Mouse (Mus musculus): ENCODE measurements around the gene Gprc5a. TPM values are rescaled to one million over a fixed set of nuclear protein-coding genes. Genes with fewer than 3 reads are reported as not detected.
A peak's percentile ranks its signal among the peaks of the same experiment; 100 is the strongest.

Gprc5a gene
- polyA plus RNA-seq, 1 experiment from 2014 or later = 2.0 TPM

DNA sequence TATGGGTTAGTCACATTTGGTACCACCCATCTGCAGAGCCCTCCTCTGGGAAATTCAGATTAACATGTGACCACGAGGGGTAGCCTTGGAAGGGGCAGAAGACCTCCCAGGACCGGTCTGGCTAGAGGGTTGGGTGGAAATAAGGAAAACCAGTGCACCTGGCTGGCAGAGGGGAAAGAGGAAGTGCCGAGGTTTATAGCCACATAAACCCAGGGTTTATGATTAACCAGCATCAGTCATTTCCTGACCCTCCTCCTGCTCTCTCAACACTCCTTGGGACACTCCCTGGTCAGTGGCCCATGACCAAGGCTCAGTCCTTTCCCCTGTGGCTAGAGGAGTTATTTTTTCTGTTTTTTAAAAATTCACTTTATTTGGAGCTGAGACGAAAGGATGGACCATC lies 36.2 kb upstream of the Gprc5a start:
- DNase-seq (ENCODE audit: low spot score) = no peak
- no peaks in the 10 kb centered on the region for H3K36me3 ChIP-seq (replicated peaks; ENCODE audit: control insufficient read depth, insufficient read depth, low read depth, low read length)
- no peaks in the 10 kb centered on the region for H3K27me3 ChIP-seq (ENCODE audit: control insufficient read depth, insufficient read depth, low read length)
- no peak overlapping the region for H3K4me3 ChIP-seq (ENCODE audit: low read depth, low read length)
- no peaks in the 10 kb centered on the region for H3K4me1 ChIP-seq (ENCODE audit: control insufficient read depth, insufficient read depth, low read length)
- H3K27ac ChIP-seq (replicated peaks; ENCODE audit: low read depth, low read length) = no peak overlapping the region
- ATAC-seq (replicated peaks; ENCODE audit: insufficient number of reproducible peaks, low FRiP score, low TSS enrichment, low read depth) = no peak
- H3K4me2 ChIP-seq (ENCODE audit: low read depth, low read length) = no peak overlapping the region
- 74% methylated on average over 4 of the region's 4 CpGs for WGBS
- no peaks in the 10 kb centered on the region for H3K9me3 ChIP-seq (replicated peaks; ENCODE audit: control insufficient read depth, low read length)
- no peak overlapping the region for H3K9ac ChIP-seq (replicated peaks; ENCODE audit: low read length)

DNA sequence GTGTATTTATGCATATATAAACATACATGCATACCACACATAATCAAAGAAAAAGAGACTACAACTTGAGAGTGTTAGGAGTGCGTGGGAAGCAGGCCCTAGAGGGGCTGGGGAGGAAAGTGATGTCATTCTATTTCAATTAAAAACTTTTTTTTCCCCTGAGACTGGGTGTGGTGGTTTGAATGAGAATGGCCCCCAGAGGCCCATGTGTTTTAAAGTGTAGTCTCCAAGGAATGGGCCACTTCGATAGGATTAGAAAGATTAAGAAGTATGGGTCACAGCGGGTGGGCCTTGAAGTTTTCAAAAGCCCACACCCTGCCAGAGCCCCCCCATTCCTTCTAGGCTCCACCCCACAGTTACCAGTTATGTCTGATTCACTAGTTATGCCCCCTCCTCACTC lies 26.8 kb upstream of the Gprc5a start:
- no peak for ATAC-seq (replicated peaks; ENCODE audit: insufficient number of reproducible peaks, low FRiP score, low TSS enrichment, low read depth)
- WGBS = 56% methylated on average over 3 of the region's 3 CpGs

DNA sequence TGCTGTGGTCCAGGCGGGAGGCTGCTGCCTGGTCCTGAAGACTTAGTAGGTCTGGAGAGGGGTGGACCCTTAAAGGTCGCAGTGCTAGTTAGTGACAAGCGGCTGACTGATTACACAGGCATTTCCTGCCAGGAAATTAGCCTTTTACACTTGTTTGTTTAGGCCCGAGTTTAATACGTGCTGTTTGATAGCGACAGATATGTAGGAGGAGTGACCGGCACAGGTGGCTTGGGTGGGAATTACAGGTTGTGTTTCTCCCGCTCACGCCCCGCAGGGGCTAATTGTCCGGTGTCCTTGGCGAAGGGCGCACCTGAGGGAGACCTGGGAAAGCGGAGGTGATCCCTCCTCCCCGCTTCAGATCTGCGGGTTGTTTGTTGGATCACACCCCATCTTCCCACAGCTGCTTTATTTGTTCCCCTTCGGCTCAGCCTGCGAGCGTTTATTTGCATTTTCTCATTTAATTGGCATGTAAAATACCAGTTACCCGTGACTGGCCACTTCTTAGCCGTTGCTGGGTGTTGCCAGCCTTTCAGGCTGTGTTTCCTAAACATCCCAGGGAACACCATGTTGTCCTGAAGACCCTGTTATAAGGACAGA lies 25.1 kb upstream of the Gprc5a start:
- H3K4me3 ChIP-seq (ENCODE audit: low read depth, low read length) = no peak overlapping the region
- H3K9me3 ChIP-seq (replicated peaks; ENCODE audit: control insufficient read depth, low read length) = no peaks in the 10 kb centered on the region
- ATAC-seq (replicated peaks; ENCODE audit: insufficient number of reproducible peaks, low FRiP score, low TSS enrichment, low read depth) (no peak), DNase-seq (ENCODE audit: low spot score) (peak; percentile 3)
- 6% methylated on average over 21 of the region's 21 CpGs for WGBS
- peaks cover 3% of the 10 kb centered on the region; the same call in 1 of the 2 replicates for H3K27me3 ChIP-seq (ENCODE audit: control insufficient read depth, insufficient read depth, low read length)
- 0 out of 2 replicates have a peak overlapping the region, but pooled peaks have one; percentile 13 for H3K4me2 ChIP-seq (ENCODE audit: low read depth, low read length)
- no peak overlapping the region for H3K27ac ChIP-seq (replicated peaks; ENCODE audit: low read depth, low read length)
- no peaks in the 10 kb centered on the region for H3K36me3 ChIP-seq (replicated peaks; ENCODE audit: control insufficient read depth, insufficient read depth, low read depth, low read length)
- no peaks in the 10 kb centered on the region for H3K4me1 ChIP-seq (ENCODE audit: control insufficient read depth, insufficient read depth, low read length)
- H3K9ac ChIP-seq (replicated peaks; ENCODE audit: low read length) = no peak overlapping the region

More for the DNA sequence above, 26.8 kb upstream of the Gprc5a start:
- no peak overlapping the region for H3K4me3 ChIP-seq (ENCODE audit: low read depth, low read length)
- H3K4me2 ChIP-seq (ENCODE audit: low read depth, low read length) = no peak overlapping the region
- no peaks in the 10 kb centered on the region for H3K4me1 ChIP-seq (ENCODE audit: control insufficient read depth, insufficient read depth, low read length)
- H3K36me3 ChIP-seq (replicated peaks; ENCODE audit: control insufficient read depth, insufficient read depth, low read depth, low read length) = no peaks in the 10 kb centered on the region
- H3K9ac ChIP-seq (replicated peaks; ENCODE audit: low read length) = no peak overlapping the region
- H3K27ac ChIP-seq (replicated peaks; ENCODE audit: low read depth, low read length) = no peak overlapping the region
- DNase-seq (ENCODE audit: low spot score) = no peak
- peaks cover 3% of the 10 kb centered on the region; the same call in 1 of the 2 replicates for H3K27me3 ChIP-seq (ENCODE audit: control insufficient read depth, insufficient read depth, low read length)
- no peaks in the 10 kb centered on the region for H3K9me3 ChIP-seq (replicated peaks; ENCODE audit: control insufficient read depth, low read length)

- Histone ChIP-seq H3K9ac (replicated peaks; ENCODE audit: low read length) (no peak overlapping the region), H3K36me3 (replicated peaks; ENCODE audit: control insufficient read depth, insufficient read depth, low read depth, low read length) (no peaks in the 10 kb centered on the region), H3K9me3 (replicated peaks; ENCODE audit: control insufficient read depth, low read length) (no peaks in the 10 kb centered on the region), H3K27me3 (ENCODE audit: control insufficient read depth, insufficient read depth, low read length) (peaks cover 3% of the 10 kb centered on the region; the same call in 1 of the 2 replicates), H3K4me2 (ENCODE audit: low read depth, low read length) (no peak overlapping the region), H3K4me1 (ENCODE audit: control insufficient read depth, insufficient read depth, low read length) (no peaks in the 10 kb centered on the region), H3K4me3 (ENCODE audit: low read depth, low read length) (no peak overlapping the region), H3K27ac (replicated peaks; ENCODE audit: low read depth, low read length) (no peak overlapping the region)
- WGBS = 45% methylated on average over 3 of the region's 3 CpGs
- ATAC-seq (replicated peaks; ENCODE audit: insufficient number of reproducible peaks, low FRiP score, low TSS enrichment, low read depth) (no peak), DNase-seq (ENCODE audit: low spot score) (no peak)
Measured at GRCm38 (mm10) chr6:135041930-135042329, 23.5 kb upstream of the Gprc5a start.

- ATAC-seq (replicated peaks; ENCODE audit: insufficient number of reproducible peaks, low FRiP score, low TSS enrichment, low read depth) (no peak), DNase-seq (ENCODE audit: low spot score) (no peak)
- Histone ChIP-seq H3K27me3 (ENCODE audit: control insufficient read depth, insufficient read depth, low read length) (no peaks in the 10 kb centered on the region), H3K4me3 (ENCODE audit: low read depth, low read length) (no peak overlapping the region), H3K9ac (replicated peaks; ENCODE audit: low read length) (no peak overlapping the region), H3K4me2 (ENCODE audit: low read depth, low read length) (no peak overlapping the region), H3K4me1 (ENCODE audit: control insufficient read depth, insufficient read depth, low read length) (no peaks in the 10 kb centered on the region), H3K27ac (replicated peaks; ENCODE audit: low read depth, low read length) (no peak overlapping the region), H3K36me3 (replicated peaks; ENCODE audit: control insufficient read depth, insufficient read depth, low read depth, low read length) (no peaks in the 10 kb centered on the region), H3K9me3 (replicated peaks; ENCODE audit: control insufficient read depth, low read length) (no peaks in the 10 kb centered on the region)
- WGBS = 79% methylated on average over 9 of the region's 9 CpGs
Measured at GRCm38 (mm10) chr6:135047276-135047675, 18.2 kb upstream of the Gprc5a start.

GRCm38 (mm10) chr6:135048509-135048908 lies 16.9 kb upstream of the Gprc5a start:
- ATAC-seq (replicated peaks; ENCODE audit: insufficient number of reproducible peaks, low FRiP score, low TSS enrichment, low read depth) (no peak), DNase-seq (ENCODE audit: low spot score) (peak; percentile 9)
- H3K4me2 ChIP-seq (ENCODE audit: low read depth, low read length) = no peak overlapping the region
- no peaks in the 10 kb centered on the region for H3K9me3 ChIP-seq (replicated peaks; ENCODE audit: control insufficient read depth, low read length)
- H3K4me3 ChIP-seq (ENCODE audit: low read depth, low read length) = no peak overlapping the region
- no peak overlapping the region for H3K27ac ChIP-seq (replicated peaks; ENCODE audit: low read depth, low read length)
- H3K36me3 ChIP-seq (replicated peaks; ENCODE audit: control insufficient read depth, insufficient read depth, low read depth, low read length) = no peaks in the 10 kb centered on the region
- no peak overlapping the region for H3K9ac ChIP-seq (replicated peaks; ENCODE audit: low read length)
- WGBS = 74% methylated on average over 6 of the region's 6 CpGs
- H3K27me3 ChIP-seq (ENCODE audit: control insufficient read depth, insufficient read depth, low read length) = no peaks in the 10 kb centered on the region
- no peaks in the 10 kb centered on the region for H3K4me1 ChIP-seq (ENCODE audit: control insufficient read depth, insufficient read depth, low read length)

DNA sequence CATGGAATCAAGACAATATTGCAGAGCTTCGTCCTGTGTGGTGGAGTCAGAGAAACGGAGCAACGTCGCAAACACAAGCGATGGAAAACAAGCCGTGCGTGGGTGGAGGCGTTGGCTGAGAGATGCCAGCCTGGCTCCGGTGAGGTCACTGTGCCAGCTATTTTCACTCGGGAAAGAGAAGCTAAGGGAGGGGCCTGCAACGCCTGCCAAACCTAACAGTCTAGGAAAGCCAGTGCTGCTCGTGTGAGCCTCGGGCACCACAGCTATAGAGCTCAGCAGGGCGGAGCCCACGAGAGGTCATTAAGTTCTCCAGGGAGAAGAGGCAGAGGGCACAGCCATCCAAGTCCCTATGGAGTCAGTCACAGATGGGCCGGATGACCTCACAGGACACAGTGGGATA lies 16.5 kb upstream of the Gprc5a start:
- ATAC-seq (replicated peaks; ENCODE audit: insufficient number of reproducible peaks, low FRiP score, low TSS enrichment, low read depth) = no peak
- Histone ChIP-seq H3K27me3 (ENCODE audit: control insufficient read depth, insufficient read depth, low read length) (no peaks in the 10 kb centered on the region), H3K27ac (replicated peaks; ENCODE audit: low read depth, low read length) (no peak overlapping the region), H3K9me3 (replicated peaks; ENCODE audit: control insufficient read depth, low read length) (no peaks in the 10 kb centered on the region), H3K4me3 (ENCODE audit: low read depth, low read length) (no peak overlapping the region), H3K36me3 (replicated peaks; ENCODE audit: control insufficient read depth, insufficient read depth, low read depth, low read length) (no peaks in the 10 kb centered on the region), H3K4me2 (ENCODE audit: low read depth, low read length) (no peak overlapping the region), H3K9ac (replicated peaks; ENCODE audit: low read length) (no peak overlapping the region), H3K4me1 (ENCODE audit: control insufficient read depth, insufficient read depth, low read length) (no peaks in the 10 kb centered on the region)
- DNase-seq (ENCODE audit: low spot score) = no peak
- WGBS = 86% methylated on average over 16 of the region's 16 CpGs

DNA sequence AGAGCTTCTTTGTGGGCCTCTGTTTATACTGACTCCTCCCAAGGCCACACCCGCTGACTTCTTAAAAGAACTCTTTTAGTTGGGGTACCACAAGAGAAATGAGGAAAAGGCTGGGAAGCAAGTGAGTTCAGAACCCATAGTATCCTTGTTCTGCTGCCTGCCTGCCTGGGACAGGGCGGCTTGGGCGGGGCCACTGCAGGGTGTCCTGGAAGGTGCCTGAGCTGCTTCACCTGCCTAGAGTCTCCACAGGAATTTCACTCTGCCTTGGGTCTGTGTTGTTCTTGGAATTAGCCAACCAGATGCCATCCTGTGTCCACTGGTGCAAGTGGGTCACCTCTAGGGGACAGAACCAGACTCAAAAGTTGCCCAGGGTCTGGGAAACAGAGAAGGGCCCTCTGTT lies 11.7 kb upstream of the Gprc5a start:
- no peak overlapping the region for H3K27ac ChIP-seq (replicated peaks; ENCODE audit: low read depth, low read length)
- WGBS = 79% methylated on average over 3 of the region's 3 CpGs
- H3K36me3 ChIP-seq (replicated peaks; ENCODE audit: control insufficient read depth, insufficient read depth, low read depth, low read length) = no peaks in the 10 kb centered on the region
- H3K27me3 ChIP-seq (ENCODE audit: control insufficient read depth, insufficient read depth, low read length) = no peaks in the 10 kb centered on the region
- H3K4me1 ChIP-seq (ENCODE audit: control insufficient read depth, insufficient read depth, low read length) = no peaks in the 10 kb centered on the region
- no peak overlapping the region for H3K9ac ChIP-seq (replicated peaks; ENCODE audit: low read length)
- DNase-seq (ENCODE audit: low spot score) = no peak
- H3K4me3 ChIP-seq (ENCODE audit: low read depth, low read length) = no peak overlapping the region
- H3K9me3 ChIP-seq (replicated peaks; ENCODE audit: control insufficient read depth, low read length) = no peaks in the 10 kb centered on the region
- no peak for ATAC-seq (replicated peaks; ENCODE audit: insufficient number of reproducible peaks, low FRiP score, low TSS enrichment, low read depth)
- no peak overlapping the region for H3K4me2 ChIP-seq (ENCODE audit: low read depth, low read length)

All from embryonic facial prominence, embryonic 11.5 days (tissue).